Mouse (Mus musculus) MEL (cell line): Measurements from ENCODE around the gene Agap2.

Experiments used
- GATA1 ChIP-seq: IDR thresholded peaks from 2 replicates; pipeline ENCODE4 v1.6.1; 2011; ENCODE audit warnings: low read depth, low read length, improper control_type of control experiment
- MYC ChIP-seq: IDR thresholded peaks from 2 replicates; pipeline ENCODE4 v1.6.1; 2011; ENCODE audit warnings: low read depth, mild to moderate bottlenecking, low read length, improper control_type of control experiment, moderate library complexity
- RCOR1 ChIP-seq: IDR thresholded peaks from 2 replicates; pipeline ENCODE4 v1.6.1; 2012; ENCODE audit warnings: low read depth, mild to moderate bottlenecking, inconsistent platforms, low read length, improper control_type of control experiment
- ZKSCAN1 ChIP-seq: IDR thresholded peaks from 2 replicates; pipeline ENCODE4 v1.6.1; 2012; ENCODE audit warnings: low read depth, mild to moderate bottlenecking, inconsistent platforms, low read length, improper control_type of control experiment, moderate library complexity
- ZNF384 ChIP-seq: IDR thresholded peaks from 2 replicates; pipeline ENCODE4 v1.6.1; 2012; ENCODE audit warnings: low read depth, mild to moderate bottlenecking, inconsistent platforms, low read length, improper control_type of control experiment

DNA sequence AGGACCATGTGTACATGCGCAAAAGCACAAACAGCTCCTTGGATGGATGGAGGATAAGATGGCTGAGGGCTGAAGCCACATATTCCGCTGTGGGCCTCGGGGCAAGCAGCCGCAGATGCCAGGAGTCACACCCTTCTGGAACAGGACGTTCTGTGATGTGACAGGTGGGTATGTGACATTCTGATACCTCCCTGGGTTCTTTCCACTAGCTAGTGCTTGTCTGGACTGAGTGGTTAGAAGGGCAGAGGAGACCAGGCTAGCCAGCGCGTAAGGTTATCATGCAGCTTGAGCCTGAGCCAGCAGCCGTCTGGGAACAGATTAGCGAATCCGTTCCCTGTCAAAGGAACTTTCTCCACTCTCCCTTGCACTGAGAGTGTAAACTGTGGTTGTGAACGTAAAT is 65.9 kb downstream of the Agap2 start:
- TF ChIP-seq ZKSCAN1, result no peak
- TF ChIP-seq RCOR1, result no peak
- TF ChIP-seq ZNF384, result no peak
- TF ChIP-seq MYC, result no peak
- no peak for TF ChIP-seq GATA1
